Mouse (Mus musculus): ENCODE measurements around the gene Gdpd5.

Gdpd5 gene

GRCm38 (mm10) chr7:99445833-99446232, 64.6 kb downstream of the Gdpd5 start:
- peak in 1 of 2 experiments; percentile 47 for DNase-seq

GRCm38 (mm10) chr7:99447323-99447722, 66.1 kb downstream of the Gdpd5 start:
- DNase-seq = peak; percentile 60 to 75

- DNase-seq = no peak
Observed at GRCm38 (mm10) chr7:99448619-99449018, 67.4 kb downstream of the Gdpd5 start.

- no peak for DNase-seq
Observed at GRCm38 (mm10) chr7:99449063-99449462, 67.8 kb downstream of the Gdpd5 start.

GRCm38 (mm10) chr7:99449751-99450150, 68.5 kb downstream of the Gdpd5 start:
- DNase-seq = peak; percentile 80 to 83

GRCm38 (mm10) chr7:99450703-99451102, 69.5 kb downstream of the Gdpd5 start:
- DNase-seq = peak; percentile 89 to 93

- DNase-seq = no peak
Observed at GRCm38 (mm10) chr7:99452859-99453258, 71.6 kb downstream of the Gdpd5 start.

- no peak for DNase-seq
Observed at GRCm38 (mm10) chr7:99454044-99454443, 72.8 kb downstream of the Gdpd5 start.

GRCm38 (mm10) chr7:99458849-99459248, 77.6 kb downstream of the Gdpd5 start:
- DNase-seq = no peak

- peak in 1 of 2 experiments; percentile 48 for DNase-seq
Observed at GRCm38 (mm10) chr7:99459888-99460652, 78.9 kb downstream of the Gdpd5 start.

GRCm38 (mm10) chr7:99463120-99463519, 81.9 kb downstream of the Gdpd5 start:
- DNase-seq = no peak

- DNase-seq = peak; percentile 74 to 83
Observed at GRCm38 (mm10) chr7:99465811-99466210, 84.6 kb downstream of the Gdpd5 start, which contains the start of gene Klhl35. TSS of gene Klhl35 (plus strand) at chr7:99466004.

GRCm38 (mm10) chr7:99467916-99468282, 86.7 kb downstream of the Gdpd5 start:
- DNase-seq = peak; percentile 86

- peak; percentile 87 for DNase-seq
Observed at GRCm38 (mm10) chr7:99468283-99469132, 87.3 kb downstream of the Gdpd5 start.

- DNase-seq = peak; percentile 69 to 73
Observed at GRCm38 (mm10) chr7:99469680-99470405, 88.6 kb downstream of the Gdpd5 start.

GRCm38 (mm10) chr7:99471578-99471977, 90.4 kb downstream of the Gdpd5 start:
- peak in 1 of 2 experiments; percentile 41 for DNase-seq

GRCm38 (mm10) chr7:99473638-99474407, 92.6 kb downstream of the Gdpd5 start:
- peak; percentile 68 to 71 for DNase-seq

- DNase-seq = peak in 1 of 2 experiments; percentile 62
Observed at GRCm38 (mm10) chr7:99474836-99475561, 93.8 kb downstream of the Gdpd5 start.

GRCm38 (mm10) chr7:99475562-99475911, 94.3 kb downstream of the Gdpd5 start:
- DNase-seq = no peak

GRCm38 (mm10) chr7:99476558-99477114, 95.4 kb downstream of the Gdpd5 start:
- no peak for DNase-seq

- DNase-seq = no peak
Observed at GRCm38 (mm10) chr7:99477235-99477634, 96.0 kb downstream of the Gdpd5 start.

Measured in cerebellum, postnatal 10 days (tissue).